Mouse (Mus musculus): ENCODE data around the gene Scrn2.

Scrn2 gene

DNA sequence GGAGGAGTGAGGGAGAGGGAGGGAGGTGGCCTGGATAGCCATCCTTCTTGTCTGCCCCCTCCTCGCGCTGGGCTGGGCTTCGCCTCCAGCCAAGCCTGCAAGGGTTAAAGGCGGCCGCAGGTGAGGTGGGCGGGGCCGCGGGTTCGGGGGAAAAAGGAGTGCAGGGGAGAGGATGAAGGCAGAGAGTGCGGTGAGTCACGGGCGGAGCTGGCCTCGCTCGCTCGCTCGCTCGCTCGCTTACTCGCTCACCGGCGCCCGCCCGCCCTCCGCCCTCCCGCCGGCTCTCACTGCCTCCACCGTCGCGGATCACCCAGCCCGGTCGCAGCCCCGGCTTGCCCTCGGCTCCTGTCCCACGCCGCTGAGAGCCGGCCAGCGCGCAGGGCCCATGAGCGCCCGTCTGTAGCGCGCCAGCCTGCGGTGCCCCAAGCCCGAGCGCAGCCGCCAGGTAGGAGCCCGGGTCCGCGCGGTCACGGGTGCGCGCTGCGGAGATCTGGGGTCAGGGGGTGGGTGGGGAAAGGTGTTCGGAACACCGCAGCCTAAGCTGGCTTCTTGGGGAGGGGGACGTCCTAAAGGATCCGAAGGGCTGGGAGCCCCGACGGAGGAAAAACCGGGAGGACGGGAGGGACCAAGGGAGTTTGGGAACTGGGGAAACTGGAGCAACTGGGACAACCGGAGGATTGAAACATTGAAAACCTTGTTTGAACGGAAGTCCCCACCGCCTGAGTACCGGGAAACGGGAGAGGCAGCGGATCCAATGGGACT lies 11.0 kb upstream of the Scrn2 start:
- DNase-seq (ENCODE audit: low spot score): peak; percentile 66

DNA sequence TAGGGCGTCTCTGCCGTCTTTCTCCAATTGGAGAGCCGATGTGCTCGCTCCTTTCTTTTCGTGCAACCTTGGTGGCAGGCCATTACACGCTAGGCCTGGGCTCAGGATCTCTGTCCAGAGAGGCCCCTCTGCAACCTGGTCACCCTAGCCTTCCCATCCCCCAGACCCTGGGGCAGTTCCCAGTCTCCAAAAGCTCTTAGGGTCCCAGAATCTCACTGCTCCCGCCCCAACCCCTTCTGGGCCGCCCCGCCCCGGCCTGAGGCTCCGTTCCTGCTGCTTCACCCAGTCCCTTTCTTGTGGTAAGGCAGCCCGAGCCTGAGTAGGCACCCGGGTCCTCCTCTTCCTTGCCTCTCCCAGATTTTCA lies 10.4 kb upstream of the Scrn2 start:
- no peak for DNase-seq (ENCODE audit: low spot score)

DNA sequence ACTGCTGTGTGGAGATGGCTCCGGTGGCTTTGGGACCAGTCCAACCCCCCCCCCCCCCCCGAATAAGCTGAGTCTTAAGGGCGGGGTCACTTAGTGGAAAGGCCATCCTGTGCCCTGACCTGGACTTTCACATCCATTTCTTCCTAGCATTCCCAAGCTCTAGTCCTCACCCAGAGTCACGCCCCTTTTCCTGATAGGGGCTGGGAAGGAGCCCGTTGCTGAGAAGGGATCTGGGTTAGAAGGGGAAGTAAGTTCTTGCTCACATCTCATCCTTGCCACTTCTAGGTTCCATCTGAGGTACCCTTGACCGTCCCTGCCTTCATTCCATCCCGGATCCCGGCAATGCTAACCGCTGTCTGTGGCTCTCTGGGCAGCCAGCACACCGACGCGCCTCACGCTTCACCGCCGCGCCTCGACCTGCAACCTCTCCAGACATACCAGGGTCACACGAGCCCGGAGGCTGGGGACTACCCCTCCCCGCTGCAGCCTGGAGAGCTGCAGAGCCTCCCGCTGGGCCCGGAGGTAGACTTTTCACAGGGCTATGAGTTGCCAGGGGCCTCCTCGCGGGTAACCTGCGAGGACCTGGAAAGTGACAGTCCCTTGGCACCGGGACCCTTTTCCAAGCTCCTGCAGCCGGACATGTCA lies 8.5 kb upstream of the Scrn2 start:
- no peak for DNase-seq (ENCODE audit: low spot score)

DNA sequence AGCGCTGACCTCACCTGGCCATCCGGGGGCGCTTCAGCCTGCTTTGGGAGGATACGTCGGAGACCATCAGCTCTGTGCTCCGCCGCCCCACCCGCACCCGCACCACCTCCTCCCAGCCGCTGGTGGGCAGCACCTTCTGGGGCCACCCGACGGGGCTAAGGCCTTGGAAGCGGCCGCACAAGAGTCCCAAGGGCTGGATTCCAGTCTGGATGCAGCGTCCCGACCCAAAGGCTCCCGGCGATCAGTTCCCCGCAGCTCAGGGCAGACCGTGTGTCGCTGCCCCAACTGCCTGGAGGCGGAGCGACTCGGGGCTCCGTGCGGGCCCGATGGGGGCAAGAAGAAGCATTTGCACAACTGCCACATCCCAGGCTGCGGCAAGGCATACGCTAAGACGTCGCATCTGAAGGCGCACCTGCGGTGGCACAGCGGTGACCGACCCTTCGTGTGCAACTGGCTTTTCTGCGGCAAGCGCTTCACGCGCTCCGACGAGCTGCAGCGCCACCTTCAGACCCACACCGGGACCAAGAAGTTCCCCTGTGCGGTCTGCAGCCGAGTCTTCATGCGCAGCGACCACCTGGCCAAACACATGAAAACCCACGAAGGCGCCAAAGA lies 7.8 kb upstream of the Scrn2 start:
- DNase-seq (ENCODE audit: low spot score): peak; percentile 71

DNA sequence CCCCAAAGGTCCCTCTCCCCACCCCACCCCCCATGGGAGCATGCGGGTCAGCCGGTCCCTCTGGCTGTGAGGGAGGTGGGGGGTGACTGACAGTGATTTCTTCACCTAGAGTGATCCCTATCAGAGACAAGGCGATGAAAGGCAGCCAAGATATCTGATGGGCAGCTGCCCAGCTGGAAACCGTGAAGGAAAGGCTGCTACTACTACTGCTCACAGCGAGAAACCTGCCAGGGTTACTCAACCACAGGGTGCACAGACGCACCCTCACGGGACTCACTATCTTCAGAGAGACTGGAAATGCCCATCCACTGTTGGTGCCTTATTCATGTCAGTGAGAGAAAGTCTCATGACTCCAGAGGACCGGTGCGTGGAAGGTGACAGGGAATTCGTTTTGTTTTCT lies 4.8 kb upstream of the Scrn2 start:
- DNase-seq (ENCODE audit: low spot score): peak; percentile 77

DNA sequence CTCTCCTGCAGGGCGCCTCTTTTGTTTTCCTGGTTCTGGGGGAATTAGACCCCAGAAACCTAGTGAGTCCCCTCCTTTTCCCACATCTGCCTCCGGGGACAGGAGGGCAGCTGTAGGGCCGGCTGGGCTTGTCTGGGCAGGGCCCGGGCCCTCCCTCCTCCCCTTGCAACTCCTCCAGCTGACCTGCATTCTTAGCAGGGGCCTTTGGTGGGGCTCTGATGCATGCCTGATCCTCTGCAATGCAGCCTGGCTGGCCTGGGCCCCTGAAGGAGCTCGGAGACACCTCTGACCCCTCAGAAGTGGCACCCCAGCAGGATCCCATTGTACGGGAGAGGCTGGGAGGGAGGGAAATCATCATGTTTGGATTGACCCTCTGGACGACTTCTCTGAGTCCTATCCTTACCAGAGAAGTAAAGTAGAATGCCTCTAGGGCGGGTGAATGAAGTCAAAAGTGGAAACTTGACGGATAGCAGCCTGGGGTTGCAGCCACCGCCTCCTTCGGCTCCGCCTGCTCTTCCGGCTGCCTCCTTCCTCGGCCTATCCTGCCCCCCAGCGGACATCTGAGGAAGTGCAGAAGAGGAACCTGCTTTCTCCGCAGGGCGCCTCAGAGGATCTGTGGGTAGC lies 3.9 kb upstream of the Scrn2 start:
- DNase-seq (ENCODE audit: low spot score): peak; percentile 88

DNA sequence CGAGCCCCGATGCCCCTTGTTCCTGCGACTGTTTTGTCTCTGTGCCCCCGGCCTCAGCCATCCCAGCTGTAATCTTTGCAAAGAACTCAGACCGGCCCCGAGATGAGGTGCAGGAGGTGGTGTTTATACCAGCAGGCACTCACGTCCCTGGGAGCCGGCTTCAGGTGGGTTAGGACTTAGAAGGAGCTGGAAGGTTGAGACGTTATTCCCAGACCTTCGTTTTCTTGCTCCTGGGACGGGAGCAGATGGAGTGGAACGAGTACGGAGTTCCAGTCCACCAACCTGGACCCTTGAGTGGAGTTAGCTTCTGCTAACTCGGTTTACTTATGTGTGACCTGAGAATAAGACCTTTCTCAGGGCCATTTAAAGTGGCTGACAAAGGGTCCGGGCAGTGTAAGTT lies 688 bp downstream of the Scrn2 start:
- no peak for DNase-seq (ENCODE audit: low spot score)

DNA sequence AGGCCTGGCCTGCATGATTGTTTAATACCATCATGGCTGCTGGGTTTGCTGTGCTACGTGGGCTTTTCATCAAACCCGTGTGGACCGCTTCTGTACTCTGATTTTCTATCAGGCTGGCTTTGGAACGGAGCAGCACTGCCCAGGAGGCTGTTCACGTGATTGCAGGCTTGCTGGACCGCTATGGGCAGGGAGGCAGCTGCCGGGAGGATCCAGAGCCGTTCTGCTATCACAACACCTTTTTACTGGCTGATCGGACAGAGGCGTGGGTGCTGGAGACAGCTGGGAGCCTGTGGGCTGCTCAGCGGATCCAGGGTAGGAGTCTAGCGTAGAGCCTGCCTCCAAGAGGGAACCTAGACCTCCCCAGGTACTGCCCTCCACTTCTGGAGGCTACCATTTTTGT lies 2.2 kb downstream of the Scrn2 start:
- no peak for DNase-seq (ENCODE audit: low spot score)

DNA sequence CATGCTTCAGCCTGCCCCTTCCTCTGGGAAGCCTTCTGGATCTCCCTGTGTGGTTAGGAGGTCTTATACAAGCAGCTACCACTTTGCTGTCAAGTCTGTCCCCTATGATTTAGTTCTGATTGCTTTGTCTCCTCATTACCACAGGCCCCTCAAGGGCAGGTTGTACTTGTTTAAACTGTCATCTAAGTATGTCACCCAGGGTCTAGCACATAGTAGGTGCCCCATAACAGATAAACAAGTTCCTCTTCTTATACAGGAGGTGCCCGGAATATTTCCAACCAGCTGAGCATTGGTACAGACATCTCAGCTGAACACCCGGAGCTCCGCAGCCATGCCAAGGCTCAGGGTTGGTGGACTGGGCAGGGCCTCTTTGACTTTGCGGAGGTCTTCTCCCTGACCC lies 2.8 kb downstream of the Scrn2 start:
- DNase-seq (ENCODE audit: low spot score): no peak

DNA sequence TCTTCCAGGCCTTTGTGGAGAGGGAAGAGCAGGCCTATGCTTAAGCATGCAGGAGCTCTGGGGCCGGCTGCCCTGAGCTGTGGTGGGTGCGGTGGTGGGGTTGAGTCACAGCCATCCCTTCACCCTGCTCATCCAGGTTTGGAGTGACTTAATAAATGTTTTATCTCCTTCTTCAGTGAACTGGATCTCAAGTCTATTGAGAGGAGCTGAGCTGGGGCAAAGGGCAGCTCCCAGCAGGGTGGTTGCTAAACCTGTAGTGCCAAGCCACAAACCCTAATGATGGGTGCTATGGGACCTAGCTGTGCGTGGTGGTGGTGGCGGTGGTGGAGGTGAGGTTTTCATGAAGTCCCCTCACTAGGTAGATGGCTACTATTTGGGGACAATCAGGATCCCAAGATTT lies 4.0 kb downstream of the Scrn2 start:
- no peak for DNase-seq (ENCODE audit: low spot score)

DNA sequence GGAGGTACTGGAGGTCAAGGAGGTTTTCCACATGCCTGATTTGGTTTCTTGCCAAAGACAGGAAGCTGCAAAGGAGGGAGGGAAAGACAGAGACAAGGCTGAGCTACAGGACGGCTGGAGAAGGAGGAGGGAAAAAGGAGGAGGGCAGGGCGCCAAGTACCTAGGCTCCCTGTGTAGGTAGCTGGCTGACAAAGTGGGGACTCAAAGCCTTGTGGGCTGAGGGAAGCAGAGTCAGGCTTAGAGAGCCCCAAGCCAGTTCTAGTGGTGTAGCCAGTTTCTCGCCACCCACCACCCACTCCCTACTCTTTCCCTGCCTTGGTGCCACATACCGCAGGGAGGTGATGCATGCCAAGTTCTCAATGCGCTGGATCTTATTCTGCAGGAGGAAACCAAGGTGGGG lies 6.4 kb downstream of the Scrn2 start:
- DNase-seq (ENCODE audit: low spot score): no peak

DNA sequence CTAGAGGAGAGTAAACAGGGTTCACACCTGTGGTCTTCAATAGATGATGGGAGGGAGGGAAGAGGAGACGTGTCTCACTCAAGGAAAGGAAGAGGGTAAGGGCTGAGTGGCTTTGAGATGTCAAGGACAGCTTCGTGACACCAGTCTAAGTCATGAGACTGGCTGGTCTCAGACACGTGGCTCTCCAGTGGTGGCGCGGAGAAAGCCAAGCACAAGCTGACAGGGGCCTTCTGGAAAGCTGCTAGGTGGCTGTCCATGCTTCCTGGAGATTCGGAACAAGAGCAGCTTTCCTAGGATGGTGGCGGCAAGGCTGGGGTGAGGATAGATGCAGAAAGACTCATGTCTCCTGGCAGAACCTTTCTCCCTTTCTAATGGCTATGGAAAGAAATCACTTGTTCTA lies 9.1 kb downstream of the Scrn2 start:
- DNase-seq (ENCODE audit: low spot score): no peak

DNA sequence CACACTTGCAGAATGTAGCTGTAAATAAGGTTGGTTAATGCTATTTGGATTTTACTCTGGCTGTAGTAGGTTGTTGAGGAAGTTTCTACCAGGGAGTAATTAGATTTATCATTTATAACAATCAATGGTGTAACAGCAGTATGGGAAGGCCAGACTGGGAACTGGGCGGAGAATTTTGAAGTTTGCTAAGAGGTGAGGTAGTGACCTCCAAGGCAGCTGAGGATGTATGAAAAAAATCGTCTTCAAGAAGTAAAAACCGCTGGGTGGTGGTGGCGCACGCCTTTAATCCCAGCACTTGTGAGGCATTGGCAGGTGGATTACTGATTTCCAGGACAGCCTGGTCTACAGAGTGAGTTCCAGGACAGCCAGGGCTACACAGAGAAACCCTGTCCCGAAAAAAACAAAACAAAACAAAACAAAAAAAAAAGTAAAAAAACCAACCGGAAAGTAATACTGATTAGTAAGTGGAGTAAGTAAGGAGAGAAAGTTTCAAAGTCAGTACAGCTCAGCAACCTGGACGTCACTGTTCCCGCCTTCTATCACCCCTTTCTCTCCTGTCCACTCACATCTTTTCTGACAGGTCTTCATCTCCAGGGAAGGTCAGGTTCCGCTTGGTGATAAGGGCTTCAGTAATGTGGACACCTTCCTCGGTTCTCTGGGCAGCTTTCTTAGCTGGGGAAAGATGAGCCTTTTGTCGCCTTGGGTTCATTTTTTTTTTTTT lies 10.7 kb downstream of the Scrn2 start:
- DNase-seq (ENCODE audit: low spot score): no peak

DNA sequence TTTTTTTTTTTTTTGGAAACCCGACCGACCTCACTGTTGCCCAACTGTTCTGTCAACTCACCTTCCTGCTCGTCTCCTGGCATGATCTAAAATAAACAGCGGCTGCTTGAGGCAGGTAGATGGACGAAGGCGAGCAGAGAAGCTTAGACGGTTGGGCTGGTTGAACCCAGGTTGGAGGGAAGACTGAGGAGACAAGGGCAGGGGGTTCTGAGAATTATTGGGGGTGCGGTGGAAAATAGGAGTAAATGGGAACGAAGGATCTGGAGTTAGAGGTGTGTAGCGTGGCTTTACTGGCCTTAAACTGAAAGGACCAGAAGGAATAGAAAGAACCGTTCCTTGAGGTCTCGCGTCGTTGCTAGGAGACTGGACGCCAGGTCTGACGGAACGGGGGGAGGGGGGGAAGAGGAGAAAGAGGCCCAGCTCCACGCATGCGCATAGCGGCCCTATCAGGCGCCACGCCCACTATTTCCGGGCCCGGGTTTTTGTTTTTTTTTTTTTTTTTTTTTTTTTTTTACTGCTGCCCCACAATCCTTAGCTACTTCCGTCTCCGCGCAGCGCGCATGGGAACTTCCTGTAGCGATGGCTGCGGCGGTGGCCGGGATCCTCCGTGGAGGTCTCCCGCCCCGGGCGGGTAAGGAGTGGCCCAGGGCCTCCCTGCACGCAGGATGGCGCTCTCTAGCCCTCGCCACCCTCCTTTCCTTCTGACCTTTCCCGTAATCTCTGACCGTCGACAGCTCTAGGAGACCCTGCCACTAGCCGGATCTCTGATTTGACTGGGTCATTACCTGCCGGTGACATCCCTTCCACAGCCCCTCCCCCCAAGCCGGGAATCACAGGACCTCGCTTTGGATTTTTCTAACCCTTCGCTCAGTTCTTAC lies 11.5 kb downstream of the Scrn2 start, which contains the start of the genes Lrrc46 and Mrpl10:
Lrrc46 (minus strand) TSS at position 386 of the 878 bp plus-strand sequence.
Mrpl10 (plus strand) TSS at position 539 of the 878 bp plus-strand sequence.
- peak; percentile 91 for DNase-seq (ENCODE audit: low spot score)

DNA sequence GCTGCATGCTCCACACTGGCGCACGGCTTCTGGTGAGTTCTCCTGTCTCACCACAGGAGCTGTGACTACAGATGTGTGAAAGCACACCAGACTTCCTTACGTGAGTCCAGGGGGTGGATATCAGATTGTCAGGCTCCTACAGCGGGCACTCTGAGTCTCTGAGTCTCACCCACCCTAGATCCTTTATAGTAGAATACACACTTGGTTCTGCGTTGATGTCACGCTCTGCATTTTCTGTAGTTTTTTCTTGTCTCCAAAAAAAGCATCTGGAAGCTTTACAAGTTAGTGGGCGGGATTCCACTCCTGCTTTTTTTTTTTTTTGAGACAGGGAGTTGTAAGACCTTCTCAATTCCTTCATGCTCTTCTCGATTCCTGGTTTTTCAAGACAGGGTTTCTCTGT lies 15.2 kb downstream of the Scrn2 start:
- no peak for DNase-seq (ENCODE audit: low spot score)

DNA sequence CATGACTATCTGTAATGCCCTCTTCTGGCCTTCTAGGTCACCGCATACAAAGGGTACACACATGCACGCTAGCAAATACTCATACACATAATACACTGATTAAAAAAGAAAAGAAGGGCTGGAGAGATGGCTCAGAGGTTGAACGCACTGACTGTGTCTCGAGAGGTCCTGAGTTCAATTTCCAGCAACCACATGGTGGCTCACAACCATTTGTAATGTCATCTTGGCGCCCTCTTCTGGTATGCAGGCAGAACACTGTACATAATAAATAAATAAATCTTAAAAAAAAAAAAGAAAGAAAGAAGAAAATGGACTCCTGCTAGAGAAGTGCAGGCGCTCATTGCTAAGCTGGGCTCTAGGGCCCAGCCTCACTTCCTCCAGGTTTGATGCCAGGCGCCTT lies 16.1 kb downstream of the Scrn2 start:
- DNase-seq (ENCODE audit: low spot score): no peak

DNA sequence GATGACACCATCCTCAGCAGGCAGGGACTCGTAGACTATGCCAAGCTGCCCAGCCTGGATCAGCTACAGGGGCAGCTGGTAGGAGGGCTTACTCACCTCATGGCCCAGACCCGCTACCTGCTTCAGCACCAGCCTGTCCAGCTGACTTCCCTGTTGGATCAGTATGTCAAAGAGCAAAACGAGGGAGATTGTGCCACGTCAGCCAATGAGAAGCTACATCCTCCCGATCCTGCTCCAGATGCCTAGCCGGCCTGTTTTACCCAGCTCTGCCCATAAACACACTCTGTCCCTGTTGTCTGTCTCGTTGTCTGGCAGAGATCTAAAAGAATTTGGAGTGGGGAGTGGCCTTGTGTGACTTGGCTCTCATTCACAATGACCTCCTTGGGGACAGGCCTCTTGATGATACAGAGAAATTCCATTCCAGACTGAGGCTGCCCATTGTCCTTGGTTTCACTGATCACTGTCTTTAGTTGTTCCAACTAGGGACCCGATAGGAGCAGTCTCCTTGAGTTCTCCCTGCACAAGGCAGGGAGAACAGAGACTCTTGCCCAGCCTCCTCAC lies 18.4 kb downstream of the Scrn2 start:
- no peak for DNase-seq (ENCODE audit: low spot score)

DNA sequence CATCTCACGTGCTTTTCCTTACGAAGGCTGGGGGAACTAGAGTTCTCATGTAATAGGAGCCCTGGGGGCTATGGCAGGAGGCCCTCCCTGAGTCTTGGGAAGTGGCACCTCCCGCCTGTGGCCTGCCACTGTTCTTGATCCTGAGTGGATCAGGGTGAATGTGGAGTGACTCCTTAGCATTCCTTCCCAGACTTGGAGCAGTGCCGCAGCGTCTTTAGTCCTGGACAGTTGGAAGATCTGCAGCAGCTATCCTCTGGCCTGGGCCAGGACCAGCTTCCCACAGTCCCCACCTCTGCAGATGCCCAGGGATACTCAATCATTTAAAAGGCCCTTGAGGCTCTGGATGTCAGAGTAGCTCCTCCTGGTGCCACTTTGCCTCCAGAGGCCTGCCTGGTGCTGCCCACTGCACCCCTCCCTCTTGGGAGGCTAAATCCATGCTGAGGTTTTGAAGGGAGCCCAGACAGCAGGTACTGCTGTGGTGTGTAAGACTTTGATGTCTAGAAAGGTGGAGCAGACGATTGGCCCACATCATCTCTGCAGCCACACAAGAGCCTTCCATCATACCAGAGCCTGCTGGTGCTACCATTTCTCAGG lies 19.9 kb downstream of the Scrn2 start:
- DNase-seq (ENCODE audit: low spot score): no peak

DNA sequence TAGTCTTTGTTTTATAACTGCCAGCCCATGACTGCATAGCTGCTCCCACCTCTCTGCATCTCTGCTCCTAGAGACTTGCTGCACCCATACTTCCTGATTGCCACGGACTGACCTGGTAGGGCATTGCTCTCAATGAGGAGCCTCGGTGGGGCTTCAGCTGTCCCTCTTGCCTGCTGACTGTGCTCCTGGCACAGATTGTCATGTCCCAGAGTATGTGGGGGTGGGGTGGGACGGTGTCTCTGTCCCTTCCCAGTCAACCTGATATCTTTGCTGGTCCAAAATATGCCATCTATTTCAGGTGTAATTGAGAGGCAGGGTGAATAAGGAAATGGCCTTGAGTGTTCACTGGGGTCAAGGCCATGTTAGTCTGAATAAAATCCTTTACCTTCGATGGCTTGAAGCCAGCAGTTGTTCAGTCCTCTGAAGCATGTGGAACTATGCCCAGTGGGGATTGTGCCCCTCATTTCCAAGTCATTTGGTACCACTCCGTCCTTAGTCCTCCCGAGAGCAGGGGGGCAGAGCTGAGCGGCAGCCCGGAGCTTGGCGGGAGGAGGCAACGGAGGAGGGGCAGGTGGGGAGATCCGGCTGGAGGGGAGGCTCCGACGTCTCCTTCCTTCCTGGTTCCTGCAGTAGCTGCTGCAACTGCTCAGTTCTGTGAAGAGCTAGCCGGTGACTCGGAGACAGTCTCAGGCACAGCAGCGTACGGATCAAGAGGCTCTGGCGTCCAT lies 20.6 kb downstream of the Scrn2 start, which contains the start of gene Osbpl7:
Osbpl7 (plus strand) TSS at position 413 of the 728 bp plus-strand sequence.
- DNase-seq (ENCODE audit: low spot score): peak; percentile 74
